Mouse (Mus musculus) naive thymus-derived CD4-positive, alpha-beta T cell, adult 2 months (primary cell): Measurements from ENCODE around the gene Ces1e.

Source experiments
- DNase-seq: peaks from one replicate; pipeline ENCODE4 v3.0.0-alpha.2; 2011; ENCODE audit warnings: low read depth

The Ces1e gene

GRCm38 (mm10) chr8:93176593-93176992 lies 52.8 kb downstream of the Ces1e start:
- DNase-seq = no peak

GRCm38 (mm10) chr8:93174554-93174953 lies 54.9 kb downstream of the Ces1e start:
- DNase-seq = no peak

GRCm38 (mm10) chr8:93171846-93172590 lies 57.4 kb downstream of the Ces1e start:
- DNase-seq = no peak

- no peak for DNase-seq
These were observed 66.1 kb downstream of the Ces1e start for GRCm38 (mm10) chr8:93163363-93163762.

GRCm38 (mm10) chr8:93151401-93151800 lies 78.0 kb downstream of the Ces1e start:
- DNase-seq = no peak
